Mouse (Mus musculus) embryonic facial prominence, embryonic 11.5 days (tissue): ENCODE measurements at regions not wholly inside any gene's neighbourhood (a gene's known extent, or its start where the extent isn't known, plus 50 kb on each side); places are given as distances from the start of the nearest gene placed in this dataset.

Experiments
- ATAC-seq: fragments of 200-750 bp; cut with Nextera tagmentation; replicated peaks from 2 replicates; pipeline ENCODE4 v1.8.0; 2017; ENCODE audit warnings: low read depth; ENCODE audit not compliant: insufficient number of reproducible peaks, low FRiP score, low TSS enrichment
- DNase-seq: peaks from one replicate; pipeline ENCODE4 v3.0.0-alpha.2; 2015; ENCODE audit warnings: low spot score
- H3K27ac ChIP-seq: fragments of 300-500 bp; sonication (generic); replicated peaks from 2 replicates; pipeline ENCODE4 v1.5.1; 2014; ENCODE audit warnings: mild to moderate bottlenecking, low read depth, low read length, control low read depth
- H3K27me3 ChIP-seq: fragments of 300-500 bp; sonication (generic); 2 replicates; pipeline ENCODE4 v1.6.1; 2014; ENCODE audit warnings: mild to moderate bottlenecking, low read length, moderate library complexity, mixed read lengths; ENCODE audit not compliant: control insufficient read depth, insufficient read depth
- H3K36me3 ChIP-seq: fragments of 300-500 bp; sonication (generic); replicated peaks from 2 replicates; pipeline ENCODE4 v1.6.1; 2014; ENCODE audit warnings: low read depth, mild to moderate bottlenecking, low read length, moderate library complexity, mixed read lengths; ENCODE audit not compliant: control insufficient read depth, insufficient read depth
- H3K4me1 ChIP-seq: fragments of 300-500 bp; sonication (generic); 2 replicates; pipeline ENCODE4 v1.6.1; 2014; ENCODE audit warnings: low read length, mixed read lengths; ENCODE audit not compliant: control insufficient read depth, insufficient read depth
- H3K4me2 ChIP-seq: fragments of 300-500 bp; sonication (generic); 2 replicates; pipeline ENCODE4 v1.6.1; 2014; ENCODE audit warnings: low read depth, mild to moderate bottlenecking, control low read depth, low read length, moderate library complexity
- H3K4me3 ChIP-seq: fragments of 300-500 bp; sonication (generic); 2 replicates; pipeline ENCODE4 v1.5.1; 2014; ENCODE audit warnings: low read depth, low read length, control low read depth
- H3K9ac ChIP-seq: fragments of 300-500 bp; sonication (generic); replicated peaks from 2 replicates; pipeline ENCODE4 v1.6.1; 2014; ENCODE audit warnings: mild to moderate bottlenecking, control low read depth, low read length
- H3K9me3 ChIP-seq: fragments of 300-500 bp; sonication (generic); replicated peaks from 2 replicates; pipeline ENCODE4 v1.6.1; 2016; ENCODE audit warnings: mild to moderate bottlenecking, low read length, inconsistent platforms, mixed read lengths; ENCODE audit not compliant: control insufficient read depth
- WGBS: fragments of 180-500 bp; shearing (Covaris S2); extraction: QIAGEN DNeasy Blood & Tissue Kit; methylation state at CpG from one replicate; pipeline ENCODE4 v1.1.7; 2014; 5-methylcytosine and 5-hydroxymethylcytosine counted together

DNA sequence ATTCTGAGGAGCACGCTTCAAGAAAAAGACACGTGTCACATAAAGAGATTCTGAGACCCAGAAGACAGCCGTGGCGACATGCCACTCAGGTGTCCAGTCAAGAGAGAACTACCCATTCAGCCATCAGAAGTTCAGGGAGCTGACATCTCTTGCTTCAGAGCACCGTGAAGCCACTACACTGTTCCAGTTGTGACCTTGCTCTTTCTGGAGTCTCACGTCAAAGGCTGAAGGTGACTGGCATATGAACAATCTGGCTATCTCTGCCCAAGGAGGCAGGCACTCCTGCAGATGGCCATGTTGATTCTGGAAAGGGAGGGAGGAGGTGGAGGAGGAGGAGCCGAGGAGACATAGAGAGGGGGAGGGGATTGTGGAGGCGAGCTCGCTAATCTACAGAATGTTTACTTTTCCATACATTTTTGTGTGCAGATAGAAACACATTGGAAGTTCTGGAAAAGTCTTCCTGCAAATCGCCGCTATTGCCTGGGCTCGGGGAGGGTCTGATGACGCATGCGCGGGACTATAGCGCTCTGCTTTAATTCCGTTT lies 116.3 kb upstream of the Ctnnb1 start:
- H3K4me1 ChIP-seq = no peaks in the 10 kb centered on the region
- H3K36me3 ChIP-seq = no peaks in the 10 kb centered on the region
- no peak overlapping the region for H3K9ac ChIP-seq
- no peak overlapping the region for H3K4me3 ChIP-seq
- no peak overlapping the region for H3K4me2 ChIP-seq
- no peak for ATAC-seq
- WGBS = 80% methylated on average over 17 of the region's 17 CpGs
- H3K27me3 ChIP-seq = no peaks in the 10 kb centered on the region
- no peaks in the 10 kb centered on the region for H3K9me3 ChIP-seq
- no peak for DNase-seq
- no peak overlapping the region for H3K27ac ChIP-seq

DNA sequence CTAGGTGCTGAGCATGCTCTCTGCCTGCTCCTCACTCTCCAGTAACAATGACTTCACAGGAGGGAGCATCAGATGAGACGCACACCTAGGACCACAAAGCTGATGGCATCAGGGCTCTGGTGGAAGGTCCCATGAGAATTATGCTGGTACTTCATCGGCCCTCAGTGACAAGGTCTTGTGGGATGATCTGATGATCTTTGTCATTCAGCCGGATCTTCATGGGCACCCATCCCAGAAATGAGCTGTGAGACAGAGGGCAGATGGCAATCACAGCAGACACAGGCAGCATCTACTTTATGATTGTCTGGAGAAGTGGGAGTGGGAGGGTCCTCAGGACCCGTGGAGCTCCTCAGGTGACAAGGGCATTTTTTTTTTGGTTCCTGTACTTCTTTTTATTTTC lies 114.7 kb upstream of the Ctnnb1 start:
- Histone ChIP-seq H3K9ac (no peak overlapping the region), H3K27ac (no peak overlapping the region), H3K4me1 (no peaks in the 10 kb centered on the region), H3K9me3 (no peaks in the 10 kb centered on the region), H3K4me2 (no peak overlapping the region), H3K36me3 (no peaks in the 10 kb centered on the region), H3K4me3 (no peak overlapping the region), H3K27me3 (no peaks in the 10 kb centered on the region)
- no peak for DNase-seq
- 77% methylated on average over 4 of the region's 4 CpGs for WGBS
- ATAC-seq = no peak

DNA sequence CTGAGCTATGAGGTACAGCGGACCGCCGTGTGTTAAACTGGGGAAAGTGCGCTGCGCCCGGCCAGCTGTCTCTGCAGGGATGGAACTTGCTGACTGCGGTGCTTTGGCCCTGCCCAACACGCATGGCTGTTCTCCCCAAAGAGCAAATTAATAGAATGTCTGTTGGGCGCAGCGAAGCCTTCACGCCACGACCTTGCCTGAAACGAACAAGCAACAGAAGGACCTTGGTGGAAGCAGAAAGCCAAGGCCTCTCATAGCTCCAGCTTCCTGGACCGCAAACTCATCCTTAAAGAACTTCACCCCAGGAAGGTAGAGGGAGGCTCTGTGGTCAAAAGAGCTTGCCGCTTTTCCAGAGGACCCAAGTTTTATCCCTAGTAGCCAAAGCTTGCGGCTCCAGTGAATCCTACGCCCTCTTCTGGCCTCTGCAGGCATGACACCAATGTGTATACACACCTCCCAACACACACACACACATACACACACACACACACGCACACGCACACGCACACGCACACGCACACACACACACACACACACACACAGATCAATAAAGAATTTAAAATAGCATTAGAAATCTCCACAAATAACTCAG lies 110.2 kb upstream of the Ctnnb1 start:
- ATAC-seq (no peak), DNase-seq (no peak)
- Histone ChIP-seq H3K27ac (no peak overlapping the region), H3K4me1 (no peaks in the 10 kb centered on the region), H3K9ac (no peak overlapping the region), H3K4me2 (no peak overlapping the region), H3K36me3 (no peaks in the 10 kb centered on the region), H3K27me3 (no peaks in the 10 kb centered on the region), H3K9me3 (no peaks in the 10 kb centered on the region), H3K4me3 (no peak overlapping the region)
- WGBS = 91% methylated on average over 22 of the region's 22 CpGs

DNA sequence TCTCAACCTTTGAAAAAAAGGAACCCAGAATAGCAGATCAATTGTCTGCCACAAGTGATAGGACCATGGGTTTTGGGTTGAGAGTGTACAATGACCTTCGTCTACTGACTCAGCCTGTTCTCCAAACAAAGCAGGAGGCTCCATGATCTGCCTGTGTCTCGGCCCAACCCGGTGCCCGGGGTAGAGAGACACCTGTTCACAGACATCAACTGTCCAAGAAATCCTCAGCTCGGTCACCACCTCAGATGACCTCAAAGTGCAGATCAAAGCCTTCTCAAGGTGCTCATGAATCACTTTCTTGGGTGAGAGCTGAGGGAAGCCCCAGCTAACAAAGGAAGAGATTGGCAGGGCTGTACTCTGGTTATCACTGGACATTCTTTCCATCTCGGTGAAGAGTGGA lies 108.1 kb upstream of the Ctnnb1 start:
- Histone ChIP-seq H3K9ac (no peak overlapping the region), H3K27me3 (no peaks in the 10 kb centered on the region), H3K4me2 (no peak overlapping the region), H3K27ac (no peak overlapping the region), H3K4me1 (no peaks in the 10 kb centered on the region), H3K36me3 (no peaks in the 10 kb centered on the region), H3K9me3 (no peaks in the 10 kb centered on the region), H3K4me3 (no peak overlapping the region)
- DNase-seq = no peak
- WGBS = 88% methylated on average over 6 of the region's 6 CpGs
- ATAC-seq = no peak

DNA sequence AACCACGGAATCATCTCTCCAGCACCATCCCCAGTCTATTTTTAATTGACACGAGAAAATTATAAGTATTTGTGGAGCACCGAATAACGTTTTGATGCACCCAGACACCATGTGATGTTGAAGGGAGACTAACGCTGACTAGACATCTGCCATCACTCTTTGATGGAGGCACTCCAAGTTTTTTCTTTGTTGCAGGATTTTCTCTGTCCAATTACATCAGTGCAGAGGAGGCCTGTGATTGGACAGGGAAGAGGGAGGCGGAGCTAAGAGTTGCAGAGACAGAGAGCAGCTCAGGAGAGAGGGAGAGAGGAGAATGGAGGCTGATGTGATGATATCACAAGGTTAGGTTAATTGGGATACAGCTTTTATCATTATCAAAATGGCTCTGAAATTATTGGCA lies 105.6 kb upstream of the Ctnnb1 start:
- Histone ChIP-seq H3K9me3 (no peaks in the 10 kb centered on the region), H3K4me1 (no peaks in the 10 kb centered on the region), H3K4me3 (no peak overlapping the region), H3K27me3 (no peaks in the 10 kb centered on the region), H3K4me2 (no peak overlapping the region), H3K36me3 (no peaks in the 10 kb centered on the region), H3K9ac (no peak overlapping the region), H3K27ac (no peak overlapping the region)
- no peak for ATAC-seq
- no peak for DNase-seq
- 71% methylated on average over 6 of the region's 6 CpGs for WGBS

DNA sequence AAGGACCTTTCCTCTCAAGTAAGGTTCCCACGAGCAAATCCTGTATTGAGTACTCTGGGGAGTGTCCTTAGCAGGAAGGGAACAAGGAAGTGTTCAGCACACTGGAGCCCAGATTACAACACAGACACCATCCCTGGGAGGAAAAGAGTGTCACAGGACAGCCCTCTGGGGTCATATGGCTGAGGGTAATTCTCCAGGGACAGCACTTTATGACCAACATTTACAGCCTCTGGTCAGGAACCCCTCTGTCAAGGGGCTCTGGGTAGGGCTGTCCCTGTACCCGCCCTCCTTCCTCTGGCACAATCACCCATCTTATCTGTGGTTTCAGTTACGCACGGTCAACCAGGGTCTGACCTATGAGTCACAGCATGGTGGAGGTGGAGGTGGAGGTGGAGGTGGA lies 102.8 kb upstream of the Ctnnb1 start:
- ATAC-seq (no peak), DNase-seq (no peak)
- Histone ChIP-seq H3K9ac (no peak overlapping the region), H3K27me3 (no peaks in the 10 kb centered on the region), H3K4me1 (no peaks in the 10 kb centered on the region), H3K9me3 (no peaks in the 10 kb centered on the region), H3K36me3 (no peaks in the 10 kb centered on the region), H3K4me2 (no peak overlapping the region), H3K4me3 (no peak overlapping the region), H3K27ac (no peak overlapping the region)
- WGBS = 61% methylated on average over 4 of the region's 4 CpGs

DNA sequence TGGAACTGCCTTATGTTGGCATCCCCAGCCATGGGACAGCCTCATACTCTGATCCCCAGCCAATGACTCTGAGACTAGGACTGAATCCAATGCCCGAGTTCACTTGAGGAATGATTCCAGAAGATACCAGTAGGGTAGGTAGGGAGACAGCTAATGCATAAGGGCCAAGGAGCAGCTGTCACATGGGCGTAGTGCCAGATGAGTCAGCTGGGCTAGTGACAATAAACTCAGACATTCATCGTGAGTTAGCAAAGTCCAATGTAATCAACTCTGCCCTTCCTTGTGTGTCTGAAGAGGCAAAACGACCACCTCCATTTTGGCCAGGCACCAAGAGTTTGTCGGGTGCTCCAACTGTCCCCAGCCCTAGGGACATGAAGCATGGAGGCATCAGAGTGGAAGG lies 98.5 kb upstream of the Ctnnb1 start:
- DNase-seq (no peak), ATAC-seq (no peak)
- H3K9ac ChIP-seq = no peak overlapping the region
- H3K27me3 ChIP-seq = no peaks in the 10 kb centered on the region
- no peak overlapping the region for H3K4me2 ChIP-seq
- H3K4me3 ChIP-seq = no peak overlapping the region
- no peaks in the 10 kb centered on the region for H3K4me1 ChIP-seq
- no peaks in the 10 kb centered on the region for H3K9me3 ChIP-seq
- no peak overlapping the region for H3K27ac ChIP-seq
- H3K36me3 ChIP-seq = no peaks in the 10 kb centered on the region
- 78% methylated on average over 5 of the region's 5 CpGs for WGBS

DNA sequence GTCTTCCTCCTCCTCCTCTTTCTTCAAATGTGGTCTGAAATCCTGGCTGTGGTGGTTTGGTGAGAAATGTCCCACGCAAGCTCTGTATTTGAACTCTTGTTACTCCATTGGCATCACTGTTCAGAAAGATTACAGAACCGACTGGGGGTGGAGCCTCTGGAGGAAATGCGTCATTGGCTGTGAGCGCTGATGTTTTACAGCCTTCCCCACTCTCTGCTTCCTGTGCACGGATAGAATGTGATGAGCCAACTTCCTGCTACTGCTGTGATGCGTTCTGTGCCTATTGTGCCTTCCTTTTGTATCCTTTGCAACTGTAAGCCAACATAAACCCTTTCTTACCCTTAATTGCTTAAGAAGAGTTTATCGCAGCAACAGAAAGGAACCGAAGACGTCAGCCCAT lies 94.8 kb upstream of the Ctnnb1 start:
- H3K9me3 ChIP-seq = no peaks in the 10 kb centered on the region
- H3K9ac ChIP-seq = no peak overlapping the region
- no peak overlapping the region for H3K27ac ChIP-seq
- DNase-seq (no peak), ATAC-seq (no peak)
- no peak overlapping the region for H3K4me3 ChIP-seq
- H3K4me2 ChIP-seq = no peak overlapping the region
- no peaks in the 10 kb centered on the region for H3K27me3 ChIP-seq
- no peaks in the 10 kb centered on the region for H3K4me1 ChIP-seq
- H3K36me3 ChIP-seq = no peaks in the 10 kb centered on the region
- 87% methylated on average over 9 of the region's 9 CpGs for WGBS
